Mouse (Mus musculus): Measurements from ENCODE around the gene Zglp1.

DNA sequence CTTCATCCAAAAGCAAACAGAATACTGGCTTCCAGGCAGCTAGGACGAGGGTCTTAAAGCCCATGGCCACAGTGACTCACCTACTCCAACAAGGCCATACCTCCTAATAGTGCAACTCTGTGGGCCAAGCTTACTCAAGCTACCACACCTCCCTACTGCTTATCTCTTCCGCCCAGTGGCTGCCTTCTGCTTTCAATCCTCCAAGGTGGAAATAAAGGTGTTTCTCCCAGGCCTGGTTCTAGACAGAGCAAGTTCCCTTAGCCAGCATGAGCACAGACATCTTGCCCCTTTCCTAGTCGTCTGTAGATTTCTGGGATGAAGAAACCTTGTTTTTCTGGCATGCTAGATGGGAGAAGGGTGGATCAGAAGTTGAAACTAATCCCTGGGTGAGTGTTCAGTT, 27.1 kb downstream of the Zglp1 start:
- TF ChIP-seq POLR2A (IDR thresholded peaks at IDR 0.05; ENCODE audit: low read depth, low read length) (no peak), CTCF (IDR thresholded peaks at IDR 0.05; ENCODE audit: borderline replicate concordance, insufficient read depth, low read length) (no peak)
